Mouse (Mus musculus) G1E (cell line): ENCODE measurements at regions not wholly inside any gene's neighbourhood (a gene's known extent, or its start where the extent isn't known, plus 50 kb on each side); places are given as distances from the start of the nearest gene placed in this dataset.

Source experiments
- CTCF ChIP-seq: IDR thresholded peaks from 2 replicates; pipeline ENCODE4 v1.5.1; 2012; ENCODE audit warnings: low read depth, low read length, inconsistent platforms, mixed read lengths
- GATA1 ChIP-seq: IDR thresholded peaks from 2 replicates; pipeline ENCODE4 v1.6.1; 2012; ENCODE audit warnings: borderline replicate concordance, low read length, inconsistent platforms, mixed read lengths
- TAL1 ChIP-seq: conservative IDR thresholded peaks from 2 replicates; pipeline ENCODE4 v1.6.1; 2012; ENCODE audit warnings: low read depth, low read length, inconsistent platforms, mixed read lengths

DNA sequence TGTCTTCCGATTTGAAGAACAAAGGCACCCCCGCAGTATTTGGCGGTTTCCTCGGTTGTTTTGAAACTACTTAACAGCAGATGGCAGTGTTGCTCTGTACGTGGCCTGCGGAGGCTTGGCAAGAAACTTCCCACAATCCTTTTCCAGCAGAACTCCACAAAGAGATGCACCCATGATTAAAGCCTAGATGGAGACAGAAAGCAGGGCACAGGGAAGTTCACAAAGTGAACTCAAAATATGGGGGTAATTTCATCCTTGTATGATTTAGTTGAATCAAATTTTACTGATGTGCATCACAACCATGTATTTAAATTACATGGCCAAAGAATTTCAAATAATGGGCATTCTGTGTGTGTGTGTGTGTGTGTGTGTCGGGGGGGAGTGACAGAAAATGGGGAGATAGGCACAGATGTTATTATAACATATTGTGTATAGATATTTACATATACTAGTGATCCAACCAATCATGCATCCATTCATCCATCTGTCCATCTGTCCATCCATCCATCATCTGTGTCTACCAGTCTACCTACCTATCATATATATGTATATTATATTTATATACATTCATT, 97.5 kb downstream of the Otol1 start:
- no peak for TF ChIP-seq CTCF
- no peak for TF ChIP-seq GATA1
- TF ChIP-seq TAL1, result no peak
